Mouse (Mus musculus) CH12.LX (cell line): Measurements from ENCODE around the gene Rrp15. TPM values are rescaled to one million over a fixed set of nuclear protein-coding genes. Genes with fewer than 3 reads are reported as not detected.

Experiments
- DNase-seq: peaks from one replicate; pipeline ENCODE4 v3.0.0-alpha.2; 2013; ENCODE audit errors: extremely low read depth
- H3K27ac ChIP-seq: 2 replicates; pipeline ENCODE4 v1.5.1; 2012; ENCODE audit warnings: low read depth, mild to moderate bottlenecking, control low read depth, moderate library complexity; ENCODE audit not compliant: insufficient read depth
- H3K27me3 ChIP-seq: replicated peaks from 2 replicates; pipeline ENCODE3; 2012; ENCODE audit warnings: inconsistent platforms
- H3K36me3 ChIP-seq, 2 experiments: replicated peaks in 1 of 2; 2 replicates each; pipeline versions ENCODE3 to v1.6.1; 2012; ENCODE audit warnings: inconsistent platforms in 1 of 2, low read length in 1 of 2, mild to moderate bottlenecking in 1 of 2, mixed read lengths in 1 of 2, moderate library complexity in 1 of 2; ENCODE audit not compliant: control insufficient read depth in 1 of 2, insufficient read depth in 1 of 2
- H3K4me1 ChIP-seq, 2 experiments: 2 replicates each; pipeline ENCODE4 v1.6.1; 2012; ENCODE audit warnings: inconsistent platforms in 1 of 2, moderate library complexity in 1 of 2; ENCODE audit not compliant: insufficient read depth in 2 of 2, control insufficient read depth in 1 of 2
- H3K4me2 ChIP-seq: 2 replicates; pipeline ENCODE4 v1.6.1; 2012; ENCODE audit warnings: low read depth, mild to moderate bottlenecking, control low read depth; ENCODE audit not compliant: poor library complexity, insufficient read depth, severe bottlenecking
- H3K4me3 ChIP-seq, 3 experiments: fragments of 150-350 bp in 1 of 3; sonication (generic) in 1 of 3; replicated peaks in 1 of 3; 2 replicates each; pipeline versions ENCODE3 to v1.5.1; 2011 to 2012; ENCODE audit warnings: low read depth in 2 of 3, low read length in 2 of 3, mild to moderate bottlenecking in 2 of 3, moderate library complexity in 2 of 3, control low read depth in 1 of 3, improper control_type of control experiment in 1 of 3, inconsistent platforms in 1 of 3, mixed read lengths in 1 of 3; ENCODE audit not compliant: poor library complexity in 1 of 3
- H3K79me2 ChIP-seq: replicated peaks from 2 replicates; pipeline ENCODE4 v1.6.1; 2012; ENCODE audit warnings: mild to moderate bottlenecking, moderate library complexity; ENCODE audit not compliant: control insufficient read depth, poor library complexity, insufficient read depth, severe bottlenecking; ENCODE audit errors: extremely low read depth
- H3K9ac ChIP-seq: 2 replicates; pipeline ENCODE4 v1.6.1; 2012; ENCODE audit warnings: low read depth, mild to moderate bottlenecking, control low read depth, moderate library complexity; ENCODE audit not compliant: insufficient read depth
- H3K9me3 ChIP-seq: replicated peaks from 2 replicates; pipeline ENCODE3; 2012; ENCODE audit warnings: low read length, inconsistent platforms, mixed read lengths
- CTCF ChIP-seq, 2 experiments: IDR thresholded peaks in 1 of 2; conservative IDR thresholded peaks in 1 of 2; 2 replicates each; pipeline ENCODE4 v1.5.1; 2011 to 2012; ENCODE audit warnings: low read depth in 2 of 2, low read length in 2 of 2, improper control_type of control experiment in 1 of 2, inconsistent platforms in 1 of 2, mild to moderate bottlenecking in 1 of 2, moderate library complexity in 1 of 2
- E2F4 ChIP-seq: IDR thresholded peaks from 2 replicates; pipeline ENCODE4 v1.6.1; 2011; ENCODE audit warnings: low read depth, low read length, improper control_type of control experiment; ENCODE audit not compliant: insufficient replicate concordance
- ETS1 ChIP-seq: conservative IDR thresholded peaks from 2 replicates; pipeline ENCODE4 v1.6.1; 2012; ENCODE audit warnings: low read depth, mild to moderate bottlenecking, inconsistent platforms, low read length, improper control_type of control experiment, moderate library complexity
- JUN ChIP-seq: IDR thresholded peaks from 2 replicates; pipeline ENCODE4 v1.6.1; 2011; ENCODE audit warnings: low read depth, mild to moderate bottlenecking, low read length, improper control_type of control experiment, moderate library complexity; ENCODE audit not compliant: insufficient read depth
- KAT2A ChIP-seq: IDR thresholded peaks from 2 replicates; pipeline ENCODE4 v1.6.1; 2012; ENCODE audit warnings: low read length, improper control_type of control experiment, inconsistent platforms; ENCODE audit not compliant: insufficient replicate concordance
- MAX ChIP-seq: IDR thresholded peaks from 2 replicates; pipeline ENCODE4 v1.6.1; 2011; ENCODE audit warnings: low read length, improper control_type of control experiment
- MAZ ChIP-seq: IDR thresholded peaks from 2 replicates; pipeline ENCODE4 v1.6.1; 2012; ENCODE audit warnings: low read depth, mild to moderate bottlenecking, inconsistent platforms, low read length, improper control_type of control experiment, moderate library complexity
- MEF2A ChIP-seq: IDR thresholded peaks from 2 replicates; pipeline ENCODE4 v1.6.1; 2014; ENCODE audit warnings: low read depth, mild to moderate bottlenecking, inconsistent platforms, low read length, improper control_type of control experiment, borderline replicate concordance
- MYC ChIP-seq: IDR thresholded peaks from 2 replicates; pipeline ENCODE4 v1.6.1; 2011; ENCODE audit warnings: low read depth, mild to moderate bottlenecking, improper control_type of control experiment, low read length
- PAX5 ChIP-seq: IDR thresholded peaks from 2 replicates; pipeline ENCODE4 v1.6.1; 2012; ENCODE audit warnings: low read length, inconsistent platforms, mixed read lengths
- POLR2A ChIP-seq: IDR thresholded peaks from 2 replicates; pipeline ENCODE4 v1.6.1; 2011; ENCODE audit warnings: low read depth, mild to moderate bottlenecking, improper control_type of control experiment, low read length
- RAD21 ChIP-seq: IDR thresholded peaks from 2 replicates; pipeline ENCODE4 v1.6.1; 2011; ENCODE audit warnings: low read depth, mild to moderate bottlenecking, low read length, improper control_type of control experiment, moderate library complexity
- SMC3 ChIP-seq: IDR thresholded peaks from 2 replicates; pipeline ENCODE4 v1.6.1; 2011; ENCODE audit warnings: low read depth, low read length, improper control_type of control experiment
- TCF12 ChIP-seq: IDR thresholded peaks from 2 replicates; pipeline ENCODE4 v1.6.1; 2014; ENCODE audit warnings: low read depth, mild to moderate bottlenecking, inconsistent platforms, low read length, improper control_type of control experiment
- UBTF ChIP-seq: IDR thresholded peaks from 2 replicates; pipeline ENCODE4 v1.6.1; 2012; ENCODE audit warnings: low read depth, mild to moderate bottlenecking, inconsistent platforms, low read length, improper control_type of control experiment, moderate library complexity
- USF2 ChIP-seq: conservative IDR thresholded peaks from 2 replicates; pipeline ENCODE4 v1.6.1; 2011; ENCODE audit warnings: low read depth, low read length, improper control_type of control experiment
- ZC3H11A ChIP-seq: IDR thresholded peaks from 2 replicates; pipeline ENCODE4 v1.6.1; 2012; ENCODE audit warnings: low read depth, mild to moderate bottlenecking, inconsistent platforms, low read length, improper control_type of control experiment
- ZMIZ1 ChIP-seq: IDR thresholded peaks from 2 replicates; pipeline ENCODE4 v1.6.1; 2012; ENCODE audit warnings: low read depth, mild to moderate bottlenecking, inconsistent platforms, low read length, improper control_type of control experiment
- ZNF384 ChIP-seq: IDR thresholded peaks from 2 replicates; pipeline ENCODE4 v1.6.1; 2012; ENCODE audit warnings: low read depth, low read length, improper control_type of control experiment, inconsistent platforms
- dilution Hi-C: fragments of 300-500 bp; cut with MboI; formaldehyde crosslinking; loops from 2 replicates; pipeline ENCODE4 v1.14.3; 2020; ENCODE audit warnings: low sequenced_read_pairs; ENCODE audit not compliant: extremely low pct_unique_long_range_greater_than_20kb, extremely low pct_ligation_motif_present
- in situ Hi-C: fragments of 300-500 bp; cut with MboI; formaldehyde crosslinking; loops from 3 replicates; pipeline ENCODE4 v1.14.3; 2019; ENCODE audit warnings: low sequenced_read_pairs, low pct_ligation_motif_present, low pct_unique_long_range_greater_than_20kb, mixed read lengths
- polyA plus RNA-seq: library from polyadenylated mRNA; unstranded; fragments of >175 nt; gene quantifications from 2 replicates; pipeline ENCODE4 v1.2.1, GENCODE M21; 2012; ENCODE audit warnings: low read depth; ENCODE audit not compliant: insufficient read length
- total RNA-seq, 2 experiments: library from RNA; depleted of rRNA; stranded (reverse); fragments of 300-350 nt in 1 of 2; fragments of >200 nt in 1 of 2; gene quantifications; 2 replicates each; pipeline ENCODE4 v1.2.3; 2012 to 2014

Gene Rrp15
- total and polyA plus RNA-seq, 3 experiments = 83.8 to 176 (median 172) TPM

- TF ChIP-seq TCF12 (no peak), MAZ (no peak), E2F4 (no peak), UBTF (no peak), ZNF384 (no peak), RAD21 (no peak), SMC3 (no peak), ZMIZ1 (no peak), MYC (no peak), KAT2A (no peak), ZC3H11A (no peak), MEF2A (no peak)
- H3K79me2 ChIP-seq = no peaks in the 10 kb centered on the region
- no peak overlapping the region for H3K4me3 ChIP-seq
- peaks cover 0 to 18% of the 10 kb centered on the region in 2 experiments; a peak in 2 of 4 replicates for H3K4me1 ChIP-seq
- dilution Hi-C loops = no loop called here
- DNase-seq = no peak
- H3K27me3 ChIP-seq = no peaks in the 10 kb centered on the region
- no peaks in the 10 kb centered on the region for H3K36me3 ChIP-seq
- H3K27ac ChIP-seq = no peak overlapping the region
- H3K9me3 ChIP-seq = peaks cover 2% of the 10 kb centered on the region
- no peak overlapping the region for H3K9ac ChIP-seq
- no peak overlapping the region for H3K4me2 ChIP-seq
- in situ Hi-C loops = no loop called here
Observed at GRCm38 (mm10) chr1:186772547-186773077, 23.5 kb upstream of the Rrp15 start.

GRCm38 (mm10) chr1:186772005-186772404 lies 22.8 kb upstream of the Rrp15 start:
- Histone ChIP-seq H3K4me3 (no peak overlapping the region), H3K36me3 (no peaks in the 10 kb centered on the region), H3K4me1 (peaks cover 0 to 18% of the 10 kb centered on the region in 2 experiments; a peak in 2 of 4 replicates), H3K9me3 (peaks cover 2% of the 10 kb centered on the region), H3K4me2 (no peak overlapping the region), H3K79me2 (no peaks in the 10 kb centered on the region)
- dilution Hi-C loops = no loop called here
- DNase-seq = no peak
- TF ChIP-seq ETS1 = no peak
- TF ChIP-seq JUN = no peak
- no peak for TF ChIP-seq SMC3
- TF ChIP-seq USF2 = no peak
- no peak for TF ChIP-seq PAX5
- TF ChIP-seq MAX = no peak
- TF ChIP-seq ZC3H11A = no peak
- no peak for TF ChIP-seq E2F4
- TF ChIP-seq POLR2A = no peak
- TF ChIP-seq CTCF (conservative IDR thresholded peaks at IDR 0.05 in 1 of 2, IDR thresholded peaks at IDR 0.05 in 1 of 2; ENCODE audit: low read depth in 2 of 2, low read length in 2 of 2) = no peak
- TF ChIP-seq, all 38 proteins: peak for 0
- Histone ChIP-seq H3K9ac (no peak overlapping the region), H3K27me3 (no peaks in the 10 kb centered on the region), H3K27ac (no peak overlapping the region)
- in situ Hi-C loops = no loop called here
